Mouse (Mus musculus) heart, embryonic 11.5 days (tissue): ENCODE results near the gene Shroom4. TPM values are rescaled to one million over a fixed set of nuclear protein-coding genes. Genes with fewer than 3 reads are reported as not detected.

Experiments
- ATAC-seq: fragments of 200-750 bp; cut with Nextera tagmentation; replicated peaks from 2 replicates; pipeline ENCODE4 v1.8.0; 2017; ENCODE audit warnings: moderate library complexity; ENCODE audit not compliant: insufficient number of reproducible peaks, low FRiP score, low TSS enrichment
- H3K27ac ChIP-seq: fragments of 300-500 bp; sonication (generic); 2 replicates; pipeline ENCODE4 v1.5.1; 2014; ENCODE audit warnings: mild to moderate bottlenecking, low read depth, low read length
- H3K27me3 ChIP-seq: fragments of 300-500 bp; sonication (generic); 2 replicates; pipeline ENCODE4 v1.6.1; 2014; ENCODE audit warnings: mild to moderate bottlenecking, low read length, mixed read lengths; ENCODE audit not compliant: control insufficient read depth, insufficient read depth
- H3K36me3 ChIP-seq: fragments of 300-500 bp; sonication (generic); 2 replicates; pipeline ENCODE4 v1.6.1; 2014; ENCODE audit warnings: mild to moderate bottlenecking, low read length, moderate library complexity, mixed read lengths; ENCODE audit not compliant: control insufficient read depth, insufficient read depth
- H3K4me1 ChIP-seq: fragments of 300-500 bp; sonication (generic); 2 replicates; pipeline ENCODE4 v1.6.1; 2014; ENCODE audit warnings: low read length; ENCODE audit not compliant: control insufficient read depth, insufficient read depth
- H3K4me2 ChIP-seq: fragments of 300-500 bp; sonication (generic); 2 replicates; pipeline ENCODE4 v1.6.1; 2014; ENCODE audit warnings: mild to moderate bottlenecking, moderate library complexity
- H3K4me3 ChIP-seq: fragments of 300-500 bp; sonication (generic); 2 replicates; pipeline ENCODE4 v1.5.1; 2014; ENCODE audit warnings: low read depth, low read length
- H3K9ac ChIP-seq: fragments of 300-500 bp; sonication (generic); 2 replicates; pipeline ENCODE4 v1.6.1; 2014; ENCODE audit warnings: mild to moderate bottlenecking, low read depth, low read length, moderate library complexity
- H3K9me3 ChIP-seq: fragments of 300-500 bp; sonication (generic); replicated peaks from 2 replicates; pipeline ENCODE4 v1.6.1; 2016; ENCODE audit warnings: low read length; ENCODE audit not compliant: control insufficient read depth
- WGBS: fragments of 180-500 bp; shearing (Covaris S2); extraction: QIAGEN DNeasy Blood & Tissue Kit; methylation state at CpG from one replicate; pipeline ENCODE4 v1.1.7; 2014; ENCODE audit not compliant: insufficient replicate concordance; 5-methylcytosine and 5-hydroxymethylcytosine counted together
- polyA plus RNA-seq: library from polyadenylated mRNA; unstranded; fragments of >200 nt; fragmentation: Nextera tagmentation; extraction: Ambion mirVana; gene quantifications from 2 replicates; pipeline ENCODE4 v1.2.1, GENCODE M21; 2014

The Shroom4 gene
- polyA plus RNA-seq, 1 experiment from 2014 or later, result 5.2 TPM

GRCm38 (mm10) chrX:6402921-6403320 is 3.3 kb downstream of the Shroom4 start:
- WGBS, result 84% methylated on average over 4 of the region's 4 CpGs
- no peaks in the 10 kb centered on the region for H3K9me3 ChIP-seq
- no peaks in the 10 kb centered on the region for H3K4me1 ChIP-seq
- no peak overlapping the region for H3K9ac ChIP-seq
- no peak overlapping the region for H3K4me3 ChIP-seq
- no peaks in the 10 kb centered on the region for H3K36me3 ChIP-seq
- no peak overlapping the region for H3K27ac ChIP-seq
- H3K4me2 ChIP-seq, result no peak overlapping the region
- no peaks in the 10 kb centered on the region for H3K27me3 ChIP-seq
- no peak for ATAC-seq

- Histone ChIP-seq H3K9ac (no peak overlapping the region), H3K27me3 (no peaks in the 10 kb centered on the region), H3K4me2 (no peak overlapping the region), H3K4me1 (no peaks in the 10 kb centered on the region), H3K4me3 (no peak overlapping the region), H3K27ac (no peak overlapping the region), H3K9me3 (no peaks in the 10 kb centered on the region), H3K36me3 (no peaks in the 10 kb centered on the region)
- WGBS, result 35% methylated on average over 6 of the region's 6 CpGs
- no peak for ATAC-seq
These were observed 9.5 kb downstream of the Shroom4 start for GRCm38 (mm10) chrX:6409114-6409513.

GRCm38 (mm10) chrX:6415412-6415811 is 15.8 kb downstream of the Shroom4 start:
- no peak overlapping the region for H3K4me2 ChIP-seq
- no peaks in the 10 kb centered on the region for H3K9me3 ChIP-seq
- H3K4me1 ChIP-seq, result no peaks in the 10 kb centered on the region
- no peak overlapping the region for H3K27ac ChIP-seq
- ATAC-seq, result no peak
- H3K27me3 ChIP-seq, result no peaks in the 10 kb centered on the region
- H3K9ac ChIP-seq, result no peak overlapping the region
- WGBS, result 75% methylated on average over 12 of the region's 12 CpGs
- no peak overlapping the region for H3K4me3 ChIP-seq
- H3K36me3 ChIP-seq, result no peaks in the 10 kb centered on the region

GRCm38 (mm10) chrX:6415936-6416335 is 16.3 kb downstream of the Shroom4 start:
- H3K4me3 ChIP-seq, result no peak overlapping the region
- no peak overlapping the region for H3K9ac ChIP-seq
- WGBS, result 81% methylated on average over 5 of the region's 5 CpGs
- no peaks in the 10 kb centered on the region for H3K4me1 ChIP-seq
- H3K4me2 ChIP-seq, result no peak overlapping the region
- no peaks in the 10 kb centered on the region for H3K9me3 ChIP-seq
- no peaks in the 10 kb centered on the region for H3K36me3 ChIP-seq
- no peak for ATAC-seq
- H3K27ac ChIP-seq, result no peak overlapping the region
- H3K27me3 ChIP-seq, result no peaks in the 10 kb centered on the region

GRCm38 (mm10) chrX:6418140-6418539 is 18.5 kb downstream of the Shroom4 start:
- Histone ChIP-seq H3K27ac (no peak overlapping the region), H3K4me2 (no peak overlapping the region), H3K4me1 (no peaks in the 10 kb centered on the region), H3K27me3 (no peaks in the 10 kb centered on the region), H3K9ac (no peak overlapping the region), H3K36me3 (no peaks in the 10 kb centered on the region), H3K4me3 (no peak overlapping the region), H3K9me3 (no peaks in the 10 kb centered on the region)
- ATAC-seq, result no peak
- 59% methylated on average over 4 of the region's 4 CpGs for WGBS

- Histone ChIP-seq H3K9me3 (no peaks in the 10 kb centered on the region), H3K27ac (no peak overlapping the region), H3K4me1 (no peaks in the 10 kb centered on the region), H3K4me2 (no peak overlapping the region), H3K4me3 (no peak overlapping the region), H3K27me3 (no peaks in the 10 kb centered on the region), H3K36me3 (no peaks in the 10 kb centered on the region), H3K9ac (no peak overlapping the region)
- WGBS, result 45% methylated on average over 2 of the region's 2 CpGs
- no peak for ATAC-seq
These were observed 35.6 kb downstream of the Shroom4 start for GRCm38 (mm10) chrX:6435260-6435659.

GRCm38 (mm10) chrX:6446422-6446821 is 46.8 kb downstream of the Shroom4 start:
- Histone ChIP-seq H3K4me2 (no peak overlapping the region), H3K9ac (no peak overlapping the region), H3K27me3 (no peaks in the 10 kb centered on the region), H3K27ac (no peak overlapping the region), H3K4me3 (no peak overlapping the region), H3K4me1 (no peaks in the 10 kb centered on the region), H3K9me3 (no peaks in the 10 kb centered on the region), H3K36me3 (no peaks in the 10 kb centered on the region)
- no peak for ATAC-seq
- 41% methylated on average over 1 of the region's 1 CpGs for WGBS

GRCm38 (mm10) chrX:6448001-6448400 is 48.3 kb downstream of the Shroom4 start:
- Histone ChIP-seq H3K9ac (no peak overlapping the region), H3K27me3 (no peaks in the 10 kb centered on the region), H3K27ac (no peak overlapping the region), H3K4me1 (no peaks in the 10 kb centered on the region), H3K9me3 (no peaks in the 10 kb centered on the region), H3K4me3 (no peak overlapping the region), H3K36me3 (no peaks in the 10 kb centered on the region), H3K4me2 (no peak overlapping the region)
- no peak for ATAC-seq
- WGBS, result 68% methylated on average over 4 of the region's 4 CpGs

- no peaks in the 10 kb centered on the region for H3K36me3 ChIP-seq
- no peak overlapping the region for H3K4me3 ChIP-seq
- H3K9me3 ChIP-seq, result no peaks in the 10 kb centered on the region
- H3K27me3 ChIP-seq, result no peaks in the 10 kb centered on the region
- no peaks in the 10 kb centered on the region for H3K4me1 ChIP-seq
- H3K9ac ChIP-seq, result no peak overlapping the region
- H3K27ac ChIP-seq, result no peak overlapping the region
- no peak for ATAC-seq
- WGBS, result 89% methylated on average over 4 of the region's 4 CpGs
- no peak overlapping the region for H3K4me2 ChIP-seq
These were observed 53.6 kb downstream of the Shroom4 start for GRCm38 (mm10) chrX:6453220-6453619.
